Mouse (Mus musculus): ENCODE data around the gene Ipo11.

DNA sequence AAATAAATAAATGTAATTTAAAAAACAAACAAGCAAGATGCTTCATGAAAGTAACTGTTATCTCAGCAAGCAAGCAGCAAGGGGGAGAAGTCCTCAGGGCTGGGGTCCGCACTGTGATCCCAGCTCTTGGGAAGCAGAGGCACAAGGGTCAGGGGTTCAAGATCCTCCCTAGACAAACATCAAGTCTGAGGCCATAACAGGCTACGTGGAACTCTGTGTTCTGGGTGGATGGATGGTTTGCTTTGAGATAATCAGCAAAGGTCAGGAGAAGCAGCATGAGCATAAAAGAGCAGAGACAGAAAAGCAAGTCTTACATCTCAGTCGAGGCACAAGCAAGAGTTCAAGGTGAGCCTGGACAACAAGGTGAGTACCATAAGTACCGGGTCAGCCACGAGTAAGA lies 43.1 kb downstream of the Ipo11 start:
- TF ChIP-seq MAZ (IDR thresholded peaks at IDR 0.05; ENCODE audit: low read depth, low read length) (no peak), POLR2A (IDR thresholded peaks at IDR 0.05; ENCODE audit: low read depth, low read length) (no peak), EP300 (IDR thresholded peaks at IDR 0.05; ENCODE audit: low read length) (no peak), MXI1 (IDR thresholded peaks at IDR 0.05; ENCODE audit: low read depth, low read length) (no peak), CTCF (conservative IDR thresholded peaks at IDR 0.05 in 1 of 2, IDR thresholded peaks at IDR 0.05 in 1 of 2; ENCODE audit: low read depth in 2 of 2, low read length in 2 of 2) (no peak), POLR2AphosphoS2 (IDR thresholded peaks at IDR 0.05; ENCODE audit: low read depth, low read length) (no peak), MAFK (IDR thresholded peaks at IDR 0.05; ENCODE audit: insufficient replicate concordance, low read length) (no peak), PAX5 (IDR thresholded peaks at IDR 0.05; ENCODE audit: low read length) (no peak), NELFE (IDR thresholded peaks at IDR 0.05; ENCODE audit: low read depth, low read length) (no peak), TCF12 (IDR thresholded peaks at IDR 0.05; ENCODE audit: low read depth, low read length) (no peak), USF1 (IDR thresholded peaks at IDR 0.05; ENCODE audit: low read depth, low read length) (no peak), RCOR1 (conservative IDR thresholded peaks at IDR 0.05; ENCODE audit: low read depth, low read length) (no peak), TBP (conservative IDR thresholded peaks at IDR 0.05; ENCODE audit: low read depth, low read length) (no peak)
